Mouse (Mus musculus) heart, embryonic 16.5 days (tissue): ENCODE measurements at regions not wholly inside any gene's neighbourhood (a gene's known extent, or its start where the extent isn't known, plus 50 kb on each side); places are given as distances from the start of the nearest gene placed in this dataset.

ENCODE experiments used
- ATAC-seq: fragments of 200-750 bp; cut with Nextera tagmentation; replicated peaks from 2 replicates; pipeline ENCODE4 v1.8.0; 2017; ENCODE audit warnings: moderate number of reproducible peaks; ENCODE audit not compliant: insufficient read depth, low FRiP score; ENCODE audit errors: extremely low read depth
- H3K27ac ChIP-seq: fragments of 300-500 bp; sonication (generic); 2 replicates; pipeline ENCODE4 v1.5.1; 2014; ENCODE audit warnings: mild to moderate bottlenecking, low read length, control low read depth, moderate library complexity
- H3K27me3 ChIP-seq: fragments of 300-500 bp; sonication (generic); 2 replicates; pipeline ENCODE4 v1.6.1; 2014; ENCODE audit warnings: low read length, mixed read lengths; ENCODE audit not compliant: control insufficient read depth, insufficient read depth
- H3K36me3 ChIP-seq: fragments of 300-500 bp; sonication (generic); 2 replicates; pipeline ENCODE4 v1.6.1; 2014; ENCODE audit not compliant: control insufficient read depth, insufficient read depth
- H3K4me1 ChIP-seq: fragments of 300-500 bp; sonication (generic); 2 replicates; pipeline ENCODE4 v1.6.1; 2014; ENCODE audit warnings: low read length, mixed read lengths; ENCODE audit not compliant: control insufficient read depth, insufficient read depth
- H3K4me2 ChIP-seq: fragments of 300-500 bp; sonication (generic); 2 replicates; pipeline ENCODE4 v1.6.1; 2014; ENCODE audit warnings: low read depth, mild to moderate bottlenecking, control low read depth, low read length
- H3K4me3 ChIP-seq: fragments of 300-500 bp; sonication (generic); 2 replicates; pipeline ENCODE4 v1.5.1; 2014; ENCODE audit warnings: mild to moderate bottlenecking, control low read depth, low read length
- H3K9ac ChIP-seq: fragments of 300-500 bp; sonication (generic); 2 replicates; pipeline ENCODE4 v1.6.1; 2014; ENCODE audit warnings: low read length, control low read depth
- H3K9me3 ChIP-seq: fragments of 300-500 bp; sonication (generic); replicated peaks from 2 replicates; pipeline ENCODE4 v1.6.1; 2016; ENCODE audit warnings: low read length; ENCODE audit not compliant: control insufficient read depth
- WGBS: fragments of 180-500 bp; shearing (Covaris S2); extraction: QIAGEN DNeasy Blood & Tissue Kit; methylation state at CpG from one replicate; pipeline ENCODE4 v1.1.7; 2014; 5-methylcytosine and 5-hydroxymethylcytosine counted together

DNA sequence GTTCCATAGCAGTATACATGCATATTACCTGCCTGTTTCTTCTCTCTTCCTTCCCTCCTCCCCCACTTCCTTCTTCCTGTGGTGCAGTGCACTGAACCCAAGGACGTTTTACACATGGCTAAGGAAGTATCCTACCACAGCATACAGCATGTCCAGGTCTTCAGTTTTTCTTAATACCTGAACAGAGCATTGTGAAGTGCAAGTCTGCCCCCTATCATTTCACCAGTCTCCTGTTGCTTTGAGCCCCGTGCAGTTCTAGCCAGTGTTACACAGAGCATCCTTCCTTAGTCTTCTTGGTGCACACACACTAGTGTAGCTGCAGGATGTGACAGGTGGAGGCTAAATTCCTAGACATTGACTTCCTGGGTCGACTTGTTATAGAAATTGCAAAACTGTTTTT is 53.7 kb upstream of the Foxb1 start:
- no peak overlapping the region for H3K27ac ChIP-seq
- no peaks in the 10 kb centered on the region for H3K36me3 ChIP-seq
- no peak overlapping the region for H3K4me3 ChIP-seq
- no peak overlapping the region for H3K9ac ChIP-seq
- 48% methylated on average over 3 of the region's 3 CpGs for WGBS
- H3K27me3 ChIP-seq: no peaks in the 10 kb centered on the region
- no peak overlapping the region for H3K4me2 ChIP-seq
- H3K9me3 ChIP-seq: no peaks in the 10 kb centered on the region
- ATAC-seq: no peak
- H3K4me1 ChIP-seq: no peaks in the 10 kb centered on the region

DNA sequence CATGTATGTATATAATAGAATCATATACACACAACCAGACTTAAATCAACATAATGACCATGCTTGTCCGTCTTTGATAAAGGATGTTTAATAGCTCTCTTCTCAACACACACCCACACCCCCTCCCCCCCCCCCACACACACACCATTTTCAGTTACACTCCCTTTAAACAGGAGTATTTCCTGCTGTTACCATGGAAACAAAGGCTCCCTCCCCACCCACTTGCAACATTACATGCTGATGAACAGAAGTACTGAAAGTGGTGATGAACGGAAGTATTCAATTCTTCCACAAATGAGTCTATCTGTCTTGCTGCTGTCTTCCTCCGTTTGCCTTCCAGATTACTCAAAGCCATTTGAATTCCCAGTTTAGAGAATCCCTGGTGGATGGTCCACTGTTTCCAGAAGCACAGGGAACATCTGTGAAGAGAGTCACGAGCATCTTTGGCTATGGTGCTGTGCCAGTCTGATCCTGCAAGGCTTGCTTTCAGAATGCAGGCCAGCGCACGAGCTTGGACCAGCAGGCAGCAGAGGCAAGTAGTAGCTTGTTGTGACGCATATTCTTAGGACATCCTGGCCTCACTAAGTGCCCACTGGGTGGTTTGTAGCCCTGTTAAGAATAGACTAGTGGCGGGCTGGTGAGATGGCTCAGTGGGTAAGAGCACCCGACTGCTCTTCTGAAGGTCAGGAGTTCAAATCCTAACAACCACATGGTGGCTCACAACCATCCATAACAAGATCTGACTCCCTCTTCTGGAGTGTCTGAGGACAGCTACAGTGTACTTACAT is 62.6 kb upstream of the Foxb1 start:
- no peak for ATAC-seq
- Histone ChIP-seq H3K36me3 (no peaks in the 10 kb centered on the region), H3K4me1 (no peaks in the 10 kb centered on the region), H3K9ac (no peak overlapping the region), H3K27me3 (peaks cover 2% of the 10 kb centered on the region; the same call in 1 of the 2 replicates), H3K4me3 (no peak overlapping the region), H3K27ac (no peak overlapping the region), H3K9me3 (no peaks in the 10 kb centered on the region), H3K4me2 (no peak overlapping the region)
- 78% methylated on average over 9 of the region's 9 CpGs for WGBS

DNA sequence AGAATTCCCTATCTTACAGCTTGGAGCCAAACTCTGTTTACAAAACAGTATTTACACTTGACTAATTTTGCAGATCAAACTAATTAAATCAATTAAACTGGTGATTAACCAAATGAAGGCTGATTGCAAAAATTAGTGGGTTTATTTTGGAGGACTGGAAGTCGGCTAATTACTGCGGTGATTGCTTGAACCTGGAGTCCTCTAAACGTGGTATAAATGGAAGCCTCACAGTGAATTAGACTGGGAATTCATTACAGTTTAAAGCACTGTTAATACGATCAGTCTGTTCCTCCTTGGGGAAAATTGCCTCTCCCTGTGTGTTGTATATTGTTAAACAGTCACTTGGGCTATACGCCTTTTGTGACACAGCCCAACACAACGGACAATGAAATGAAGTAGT is 67.7 kb upstream of the Foxb1 start:
- no peaks in the 10 kb centered on the region for H3K36me3 ChIP-seq

DNA sequence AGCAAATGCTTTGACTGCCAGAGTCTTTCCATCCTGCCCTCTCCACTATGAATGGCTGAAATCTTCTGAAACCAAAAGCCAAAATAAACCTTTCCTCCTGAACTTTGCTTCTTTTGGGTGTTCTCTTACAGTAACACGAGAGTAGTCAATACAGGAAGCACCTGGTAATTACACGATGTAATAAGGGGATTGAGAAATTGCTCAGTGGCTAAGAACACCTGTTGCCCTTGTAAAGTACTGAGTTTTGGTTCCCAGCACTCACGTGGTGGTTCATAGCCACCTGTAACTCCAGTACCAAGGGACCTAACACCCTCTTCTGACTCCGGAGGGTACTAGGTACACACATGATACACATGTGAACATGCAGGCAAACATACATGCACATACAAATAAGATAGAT is 74.7 kb upstream of the Foxb1 start:
- no peak for ATAC-seq
- H3K27me3 ChIP-seq: no peaks in the 10 kb centered on the region; the same call in 1 of the 2 replicates
- H3K4me2 ChIP-seq: no peak overlapping the region
- H3K36me3 ChIP-seq: no peaks in the 10 kb centered on the region
- no peaks in the 10 kb centered on the region for H3K9me3 ChIP-seq
- no peak overlapping the region for H3K27ac ChIP-seq
- WGBS: 73% methylated on average over 4 of the region's 4 CpGs
- no peaks in the 10 kb centered on the region for H3K4me1 ChIP-seq
- no peak overlapping the region for H3K4me3 ChIP-seq
- H3K9ac ChIP-seq: no peak overlapping the region

More for the DNA sequence above, 67.7 kb upstream of the Foxb1 start:
- H3K4me3 ChIP-seq: no peak overlapping the region
- no peak overlapping the region for H3K9ac ChIP-seq
- no peak overlapping the region for H3K4me2 ChIP-seq
- WGBS: 79% methylated on average over 6 of the region's 6 CpGs
- H3K9me3 ChIP-seq: no peaks in the 10 kb centered on the region
- no peaks in the 10 kb centered on the region for H3K4me1 ChIP-seq
- ATAC-seq: no peak
- no peak overlapping the region for H3K27ac ChIP-seq
- H3K27me3 ChIP-seq: peaks cover 2% of the 10 kb centered on the region; the same call in 1 of the 2 replicates

DNA sequence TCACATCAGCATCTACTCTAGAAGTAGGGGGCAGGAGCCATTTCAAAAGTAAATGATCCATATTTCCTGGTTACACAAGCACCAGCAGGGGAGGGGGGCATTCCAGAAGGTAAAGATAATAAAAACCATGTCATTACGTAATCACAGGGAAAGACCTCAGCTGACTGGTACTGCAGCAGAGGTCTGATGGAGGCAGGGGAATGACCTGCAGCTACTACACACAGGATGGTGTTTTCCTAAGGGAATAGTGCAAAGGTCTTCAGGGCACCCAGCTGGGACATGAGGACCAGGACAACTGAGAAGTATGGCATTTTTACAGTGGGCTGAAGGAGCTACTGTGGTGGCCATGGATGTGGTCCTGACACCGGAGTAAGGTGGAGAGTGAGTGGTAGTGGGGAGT is 78.5 kb upstream of the Foxb1 start:
- no peak overlapping the region for H3K27ac ChIP-seq
- WGBS: 72% methylated on average over 2 of the region's 2 CpGs
- H3K9me3 ChIP-seq: no peaks in the 10 kb centered on the region
- H3K4me2 ChIP-seq: no peak overlapping the region
- no peaks in the 10 kb centered on the region for H3K36me3 ChIP-seq
- H3K9ac ChIP-seq: no peak overlapping the region
- ATAC-seq: no peak
- H3K4me1 ChIP-seq: no peaks in the 10 kb centered on the region
- H3K4me3 ChIP-seq: no peak overlapping the region
- no peaks in the 10 kb centered on the region; the same call in none of the 2 replicates for H3K27me3 ChIP-seq

DNA sequence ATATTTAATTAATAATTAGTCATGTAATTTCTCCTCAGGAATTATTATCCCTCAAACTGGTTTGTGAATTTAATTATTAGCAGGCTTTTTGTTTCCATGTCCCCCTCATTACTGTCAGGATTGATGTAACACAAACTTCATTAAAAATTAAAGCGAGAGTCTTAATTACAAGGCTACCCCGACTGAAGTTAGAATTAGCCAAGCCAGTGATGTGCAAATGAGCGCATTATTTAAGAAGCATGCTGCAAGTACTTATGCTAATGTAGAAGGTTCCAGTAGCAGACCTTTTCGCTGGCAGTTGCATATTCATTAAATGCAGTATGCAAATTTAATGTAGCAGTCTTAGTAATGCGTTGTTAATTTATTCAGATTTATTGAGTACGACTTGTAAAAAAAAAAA is 84.0 kb upstream of the Foxb1 start:
- Histone ChIP-seq H3K9ac (no peak overlapping the region), H3K36me3 (no peaks in the 10 kb centered on the region), H3K4me1 (no peaks in the 10 kb centered on the region), H3K4me2 (no peak overlapping the region), H3K27me3 (no peaks in the 10 kb centered on the region; the same call in 1 of the 2 replicates), H3K27ac (no peak overlapping the region), H3K4me3 (no peak overlapping the region), H3K9me3 (no peaks in the 10 kb centered on the region)
- WGBS: 65% methylated on average over 6 of the region's 6 CpGs
- ATAC-seq: no peak

DNA sequence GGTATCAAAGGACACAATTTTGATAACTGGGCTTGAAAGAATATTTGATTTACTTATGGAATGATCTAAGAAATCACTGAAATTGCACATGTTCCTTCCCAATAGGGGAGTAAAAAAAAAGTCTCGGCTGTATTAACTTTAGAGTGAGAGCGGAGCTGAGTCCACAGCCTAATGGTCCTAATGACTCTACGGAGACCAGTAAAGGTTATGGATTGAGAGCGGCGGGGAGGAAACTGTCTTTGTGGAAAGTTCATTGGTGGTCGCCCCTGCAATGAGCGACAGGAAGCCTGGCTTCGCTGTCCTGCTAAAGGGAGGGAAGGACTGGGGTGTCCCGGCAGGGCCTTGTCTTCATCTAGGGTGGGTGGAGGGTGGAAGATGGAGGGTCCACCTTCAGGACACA is 84.5 kb upstream of the Foxb1 start:
- H3K36me3 ChIP-seq: no peaks in the 10 kb centered on the region
- ATAC-seq: no peak
- WGBS: 73% methylated on average over 9 of the region's 9 CpGs

DNA sequence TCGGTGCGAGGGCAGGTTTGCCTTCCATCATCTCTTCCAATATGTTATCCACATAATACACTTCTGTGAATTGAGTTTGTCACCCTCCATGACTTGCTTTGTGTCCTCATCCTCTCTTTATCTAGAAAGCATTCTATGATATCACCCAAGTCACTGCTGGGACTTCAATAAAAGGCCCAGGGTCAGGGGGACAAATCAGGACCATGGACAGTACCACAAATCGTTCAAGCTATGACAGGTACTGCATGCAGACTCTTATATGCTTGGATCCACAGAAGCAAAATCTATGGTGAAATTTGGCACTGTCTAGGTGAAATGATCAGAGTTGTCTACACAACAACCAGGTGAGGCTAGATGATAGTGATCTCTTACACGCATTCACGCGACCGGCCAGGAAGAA is 95.9 kb upstream of the Foxb1 start:
- no peak overlapping the region for H3K27ac ChIP-seq
- no peaks in the 10 kb centered on the region for H3K27me3 ChIP-seq
- no peak overlapping the region for H3K4me2 ChIP-seq
- no peak overlapping the region for H3K9ac ChIP-seq
- H3K4me3 ChIP-seq: no peak overlapping the region
- no peaks in the 10 kb centered on the region for H3K36me3 ChIP-seq
- WGBS: 84% methylated on average over 7 of the region's 7 CpGs
- no peaks in the 10 kb centered on the region for H3K9me3 ChIP-seq
- no peaks in the 10 kb centered on the region for H3K4me1 ChIP-seq
- ATAC-seq: no peak

More for the DNA sequence above, 84.5 kb upstream of the Foxb1 start:
- H3K4me1 ChIP-seq: no peaks in the 10 kb centered on the region
- no peak overlapping the region for H3K9ac ChIP-seq
- H3K4me2 ChIP-seq: no peak overlapping the region
- no peak overlapping the region for H3K4me3 ChIP-seq
- H3K27ac ChIP-seq: no peak overlapping the region
- no peaks in the 10 kb centered on the region; the same call in 1 of the 2 replicates for H3K27me3 ChIP-seq
- no peaks in the 10 kb centered on the region for H3K9me3 ChIP-seq

DNA sequence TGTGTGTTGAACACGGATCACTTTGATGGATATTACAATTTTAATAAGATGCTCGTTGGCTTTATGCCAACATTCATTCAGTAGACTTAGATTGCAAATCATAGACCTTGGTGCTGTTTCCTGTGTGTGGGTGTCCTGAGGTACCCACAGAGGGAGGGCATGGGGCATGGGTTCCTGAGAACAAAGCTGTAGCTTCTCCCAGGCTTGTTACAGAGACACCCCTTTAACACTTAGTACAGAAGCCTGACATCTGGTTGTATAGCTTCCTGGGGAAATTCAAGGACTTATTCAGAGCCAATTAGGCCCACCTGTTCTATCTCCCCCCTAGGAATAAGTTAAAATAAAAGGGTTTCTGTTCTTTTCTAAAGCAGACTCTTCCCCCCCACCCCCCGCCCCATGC is 97.9 kb upstream of the Foxb1 start:
- Histone ChIP-seq H3K4me2 (no peak overlapping the region), H3K9ac (no peak overlapping the region), H3K36me3 (no peaks in the 10 kb centered on the region), H3K4me1 (no peaks in the 10 kb centered on the region), H3K9me3 (no peaks in the 10 kb centered on the region), H3K4me3 (no peak overlapping the region), H3K27me3 (no peaks in the 10 kb centered on the region), H3K27ac (no peak overlapping the region)
- no peak for ATAC-seq
- 58% methylated on average over 3 of the region's 3 CpGs for WGBS
